Mouse (Mus musculus): ENCODE results near the gene Rtf1.
"Not testable (repeated sequence)": the region's sequence is repeated elsewhere in the genome, so short reads cannot be mapped to it uniquely, and the experiment has no call there.

The Rtf1 gene

GRCm38 (mm10) chr2:119674525-119675214, at the start of gene Rtf1:
Rtf1 (plus strand) TSS chr2:119675068.
- in situ Hi-C loops (cut with MboI, MseI), result loop anchor here (5.0 to 25.0 kb wide), 2 partner anchors 68 to 938 kb away; partner anchors contain the start of genes Haus2, Itpka and Lrrc57

GRCm38 (mm10) chr2:119636781-119637180, 38.1 kb upstream of the Rtf1 start:
- in situ Hi-C loops (cut with MboI, MseI), result no loop called here

- in situ Hi-C loops (cut with MboI, MseI), result no loop called here
Measured at GRCm38 (mm10) chr2:119641214-119641912, 33.5 kb upstream of the Rtf1 start.

GRCm38 (mm10) chr2:119644254-119644653, 30.6 kb upstream of the Rtf1 start:
- in situ Hi-C loops (cut with MboI, MseI), result no loop called here

- in situ Hi-C loops (cut with MboI, MseI), result no loop called here
Measured at GRCm38 (mm10) chr2:119662220-119663182, 12.4 kb upstream of the Rtf1 start, which contains the start of gene Ndufaf1. Ndufaf1 (minus strand) TSS chr2:119662827.

- in situ Hi-C loops (cut with MboI, MseI), result not testable (repeated sequence)
Measured at GRCm38 (mm10) chr2:119665744-119666143, 9.1 kb upstream of the Rtf1 start.

- in situ Hi-C loops (cut with MboI, MseI), result no loop called here
Measured at GRCm38 (mm10) chr2:119669010-119669409, 5.9 kb upstream of the Rtf1 start.

- in situ Hi-C loops (cut with MboI, MseI), result loop anchor here (5.0 to 25.0 kb wide), 2 partner anchors 67 to 937 kb away; partner anchors contain the start of genes Haus2, Itpka and Lrrc57
Measured at GRCm38 (mm10) chr2:119675215-119675784, 432 bp downstream of the Rtf1 start.

- in situ Hi-C loops (cut with MboI, MseI), result loop anchor here (5.0 to 25.0 kb wide), 2 partner anchors 66 to 936 kb away; partner anchors contain the start of genes Haus2, Itpka and Lrrc57
Measured at GRCm38 (mm10) chr2:119675831-119676230, 963 bp downstream of the Rtf1 start.

GRCm38 (mm10) chr2:119683706-119684105, 8.8 kb downstream of the Rtf1 start:
- in situ Hi-C loops (cut with MboI, MseI), result loop anchor here (25.0 kb wide), 1 partner anchor 929 kb away; the partner anchor contains the start of genes Haus2 and Lrrc57

- in situ Hi-C loops (cut with MboI, MseI), result loop anchor here (25.0 kb wide), 1 partner anchor 920 kb away; the partner anchor contains the start of genes Haus2 and Lrrc57
Measured at GRCm38 (mm10) chr2:119692003-119692701, 17.3 kb downstream of the Rtf1 start.

GRCm38 (mm10) chr2:119694826-119695225, 20.0 kb downstream of the Rtf1 start:
- in situ Hi-C loops (cut with MboI, MseI), result loop anchor here (25.0 kb wide), 1 partner anchor 917 kb away; the partner anchor contains the start of genes Haus2 and Lrrc57

- in situ Hi-C loops (cut with MboI, MseI), result loop anchor here (25.0 kb wide), 1 partner anchor 916 kb away; the partner anchor contains the start of genes Haus2 and Lrrc57
Measured at GRCm38 (mm10) chr2:119696111-119696510, 21.2 kb downstream of the Rtf1 start.

- in situ Hi-C loops (cut with MboI, MseI), result loop anchor here (25.0 kb wide), 1 partner anchor 914 kb away; the partner anchor contains the start of genes Haus2 and Lrrc57
Measured at GRCm38 (mm10) chr2:119698472-119698871, 23.6 kb downstream of the Rtf1 start.

GRCm38 (mm10) chr2:119699962-119700361, 25.1 kb downstream of the Rtf1 start:
- in situ Hi-C loops (cut with MboI, MseI), result loop anchor here (25.0 kb wide), 1 partner anchor 912 kb away; the partner anchor contains the start of genes Haus2 and Lrrc57

- in situ Hi-C loops (cut with MboI, MseI), result no loop called here
Measured at GRCm38 (mm10) chr2:119703171-119703570, 28.3 kb downstream of the Rtf1 start.

GRCm38 (mm10) chr2:119707676-119708075, 32.8 kb downstream of the Rtf1 start:
- in situ Hi-C loops (cut with MboI, MseI), result no loop called here

- in situ Hi-C loops (cut with MboI, MseI), result no loop called here
Measured at GRCm38 (mm10) chr2:119710011-119710410, 35.1 kb downstream of the Rtf1 start.

GRCm38 (mm10) chr2:119715868-119716267, 41.0 kb downstream of the Rtf1 start:
- in situ Hi-C loops (cut with MboI, MseI), result not testable (repeated sequence)

- in situ Hi-C loops (cut with MboI, MseI), result no loop called here
Measured at GRCm38 (mm10) chr2:119721070-119721469, 46.2 kb downstream of the Rtf1 start.

Measured in T-helper 2 cell (primary cell).